Mouse (Mus musculus) gastrocnemius, postnatal 36 days (tissue): Measurements from ENCODE around the gene Chst12. TPM values are rescaled to one million over a fixed set of nuclear protein-coding genes. Genes with fewer than 3 reads are reported as not detected.
"Not testable (repeated sequence)": the region's sequence is repeated elsewhere in the genome, so short reads cannot be mapped to it uniquely, and the experiment has no call there.

Experiments used
- DNase-seq, 2 experiments: peaks; one replicate each; pipeline ENCODE4 v3.0.0; 2022
- intact Hi-C: fragments of 180-260 bp; cut with DNase I; formaldehyde crosslinking; loops from one replicate; pipeline ENCODE4 v1.15.1; 2025
- long read RNA-seq, 2 experiments: library from polyadenylated mRNA; stranded (forward); transcript quantifications; one replicate each; pipeline ENCODE4 v2.0.0; 2021
- total RNA-seq, 2 experiments: library from RNA; stranded (reverse); gene quantifications; 2 replicates each; pipeline ENCODE4 v1.2.3; 2021

The Chst12 gene
- total RNA-seq, result 1 to 10 TPM; 4.1 to 5.6 TPM
- long read RNA-seq, experiment 1, transcript Chst12-201 (2 exons, 2,331 nt), result major isoform, 6 of 7 reads
- long read RNA-seq, experiment 1, partial matches to known transcripts, result 0 of 7 reads
- long read RNA-seq, experiment 1, other reads (novel, unspliced or antisense), result 0 of 7 reads
- long read RNA-seq, experiment 2, transcript Chst12-201 (2 exons, 2,331 nt), result major isoform, 6 of 6 reads
- long read RNA-seq, experiment 2, partial matches to known transcripts, result 0 of 6 reads
- long read RNA-seq, experiment 2, other reads (novel, unspliced or antisense), result 0 of 6 reads

DNA sequence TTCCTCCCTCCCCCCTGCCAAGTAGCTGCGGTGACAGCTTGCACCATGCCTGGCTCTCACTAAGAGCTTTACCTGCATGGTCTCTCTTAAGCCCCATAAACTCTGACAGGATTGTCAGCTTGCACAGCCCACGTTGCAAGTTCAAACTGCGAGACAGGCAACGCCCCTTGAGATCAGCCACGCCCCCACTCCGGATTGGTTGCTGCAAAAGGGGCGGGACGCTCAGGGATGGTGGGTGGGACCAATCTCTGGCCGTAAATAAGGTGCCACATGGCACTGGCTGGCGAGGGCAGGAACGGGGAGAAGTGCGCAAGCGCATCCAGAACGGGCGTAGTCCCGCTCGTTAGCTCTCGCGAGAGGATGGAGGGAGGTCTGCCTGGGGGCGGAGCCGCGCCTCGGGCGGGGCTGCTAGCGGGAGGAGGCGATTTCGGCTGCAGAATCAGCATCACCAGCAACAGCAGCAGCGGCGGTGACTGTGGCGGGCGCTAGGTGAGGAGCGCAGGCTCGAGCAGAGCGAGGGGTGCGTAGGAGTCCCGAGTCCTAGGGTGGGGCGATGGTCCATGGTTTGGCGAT, at the start of gene Chst12:
Chst12 (plus strand) TSS at position 343 of the 573 bp plus-strand sequence.
- DNase-seq, result peak; percentile 98 to 99
- intact Hi-C loops, result loop anchor here (5.0 kb wide), 1 partner anchor 88 kb away; the partner anchor contains the start of gene Eif3b

DNA sequence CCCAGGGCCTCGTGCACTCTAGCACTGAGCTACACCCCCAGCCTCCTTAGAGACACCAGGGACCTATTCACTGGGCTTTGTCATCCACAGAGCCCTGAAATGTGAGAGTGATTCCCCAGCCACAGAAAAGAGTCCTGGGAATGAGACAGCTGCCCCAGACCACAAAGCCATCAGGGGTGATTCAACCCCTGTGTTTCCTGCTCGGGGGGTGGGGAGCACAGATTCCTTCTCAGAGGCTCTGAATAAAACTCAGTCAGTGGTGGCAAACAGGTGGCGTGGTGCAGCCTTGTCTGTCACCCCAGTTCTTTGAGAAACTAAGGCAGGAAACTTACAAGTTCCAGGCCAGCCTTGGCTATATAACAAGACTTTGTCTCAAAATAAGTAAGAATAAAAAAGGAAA, 43.9 kb upstream of the Chst12 start:
- DNase-seq, result no peak
- intact Hi-C loops, result no loop called here

DNA sequence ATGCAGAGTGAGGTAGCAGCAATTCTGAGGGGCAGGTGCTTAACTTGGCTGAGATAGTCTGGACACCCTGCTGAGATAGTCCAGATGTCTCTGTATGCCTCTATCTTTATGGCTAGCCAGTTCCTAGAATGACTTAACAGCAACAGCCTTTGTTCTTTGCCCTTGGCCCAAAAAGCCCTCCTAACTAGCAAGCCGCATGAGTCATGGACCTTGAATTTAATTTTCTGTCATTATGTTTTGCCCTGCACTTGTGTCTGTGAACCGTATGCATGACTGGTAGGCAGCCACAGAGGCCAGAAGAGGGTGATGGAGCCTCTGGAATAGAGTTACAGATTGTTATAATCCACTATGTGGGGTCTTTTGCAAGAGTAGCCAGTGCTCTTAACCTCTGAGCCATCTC, 42.2 kb upstream of the Chst12 start:
- DNase-seq, intact Hi-C loops: not testable (repeated sequence)

DNA sequence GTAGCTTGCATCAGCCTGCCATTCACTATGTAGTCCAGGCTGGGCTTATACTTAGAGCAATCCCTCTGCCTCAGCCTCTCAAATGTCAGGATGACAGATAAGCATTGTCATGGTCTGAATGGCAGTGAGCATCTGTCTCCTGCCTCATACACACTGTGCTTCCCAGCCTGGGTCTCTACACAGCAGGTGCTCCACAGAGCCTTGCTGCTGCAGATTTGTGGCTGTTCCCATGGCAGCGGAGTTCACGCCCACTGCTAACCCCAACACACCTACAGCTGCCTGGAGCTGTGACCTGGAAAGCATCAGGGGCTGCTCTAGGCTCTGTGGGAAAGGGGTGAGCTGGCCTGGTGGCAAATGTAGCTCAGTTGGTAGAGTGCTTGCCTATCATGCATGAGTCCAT, 40.4 kb upstream of the Chst12 start:
- intact Hi-C loops, result no loop called here
- no peak for DNase-seq

DNA sequence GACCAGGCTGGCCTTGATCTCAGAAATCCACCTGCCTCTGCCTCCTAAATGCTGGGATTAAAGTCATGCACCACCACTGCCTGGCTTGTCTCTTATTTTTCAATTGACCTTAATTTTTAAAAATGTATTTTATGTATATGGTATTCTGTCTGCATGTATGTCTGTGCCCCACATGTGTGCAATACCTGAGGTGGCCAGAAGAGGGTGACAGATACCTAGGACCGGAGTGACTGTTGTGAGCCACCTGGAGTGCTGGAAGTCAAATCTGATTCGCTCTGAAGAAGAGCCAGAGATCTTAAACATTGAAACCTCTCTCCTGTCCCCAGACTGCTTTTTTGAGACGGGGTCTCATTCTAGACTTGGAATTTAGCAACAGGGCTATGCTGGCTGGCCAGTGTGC, 33.0 kb upstream of the Chst12 start:
- no peak for DNase-seq
- intact Hi-C loops, result no loop called here

DNA sequence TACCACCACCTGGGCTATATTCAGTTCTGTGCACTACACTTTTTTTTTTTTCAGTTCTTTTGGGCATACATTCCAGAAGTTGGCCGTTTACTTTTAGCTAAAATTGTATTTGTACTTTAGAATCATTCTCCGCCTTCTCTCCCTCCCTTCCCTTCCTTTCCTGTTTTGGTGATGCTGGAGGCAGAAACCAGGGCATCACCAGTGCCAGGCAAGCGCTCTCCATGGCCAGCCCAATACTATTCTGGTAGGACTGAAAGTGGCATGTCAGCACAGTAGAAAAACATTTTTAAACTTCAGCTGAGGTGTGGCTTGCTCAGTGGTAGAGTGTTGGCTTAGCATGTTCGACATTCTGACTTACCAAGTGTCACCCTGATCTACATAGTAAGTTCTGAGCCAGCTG, 23.9 kb upstream of the Chst12 start:
- DNase-seq, result no peak
- intact Hi-C loops, result no loop called here

GRCm38 (mm10) chr5:140491142-140491541, 14.2 kb upstream of the Chst12 start:
- DNase-seq, result no peak
- intact Hi-C loops, result no loop called here

GRCm38 (mm10) chr5:140492684-140493233, 12.6 kb upstream of the Chst12 start:
- intact Hi-C loops, result no loop called here

GRCm38 (mm10) chr5:140498176-140498575, 7.2 kb upstream of the Chst12 start:
- DNase-seq, result no peak
- intact Hi-C loops, result no loop called here

More at GRCm38 (mm10) chr5:140492684-140493233, 12.6 kb upstream of the Chst12 start:
- DNase-seq, result no peak

DNA sequence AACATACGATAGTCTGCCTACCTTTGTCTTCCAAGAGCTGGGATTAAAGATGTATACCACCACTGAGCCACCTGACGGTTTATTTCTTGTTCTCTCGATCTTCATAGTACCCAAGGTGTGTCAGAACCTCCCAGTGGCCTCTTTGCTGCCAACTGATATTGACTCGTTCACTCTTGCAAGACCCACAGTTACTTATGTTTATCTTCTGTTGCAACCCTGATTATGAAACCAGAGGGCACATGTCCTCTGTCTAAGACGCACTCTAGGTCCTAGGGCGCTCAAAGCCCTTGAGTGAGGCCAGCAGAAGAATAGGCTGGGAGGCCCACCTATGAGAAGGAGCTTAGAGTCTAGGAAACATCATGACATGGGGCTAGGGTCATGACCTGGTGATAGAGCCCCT, 4.6 kb upstream of the Chst12 start:
- intact Hi-C loops, result no loop called here
- no peak for DNase-seq

DNA sequence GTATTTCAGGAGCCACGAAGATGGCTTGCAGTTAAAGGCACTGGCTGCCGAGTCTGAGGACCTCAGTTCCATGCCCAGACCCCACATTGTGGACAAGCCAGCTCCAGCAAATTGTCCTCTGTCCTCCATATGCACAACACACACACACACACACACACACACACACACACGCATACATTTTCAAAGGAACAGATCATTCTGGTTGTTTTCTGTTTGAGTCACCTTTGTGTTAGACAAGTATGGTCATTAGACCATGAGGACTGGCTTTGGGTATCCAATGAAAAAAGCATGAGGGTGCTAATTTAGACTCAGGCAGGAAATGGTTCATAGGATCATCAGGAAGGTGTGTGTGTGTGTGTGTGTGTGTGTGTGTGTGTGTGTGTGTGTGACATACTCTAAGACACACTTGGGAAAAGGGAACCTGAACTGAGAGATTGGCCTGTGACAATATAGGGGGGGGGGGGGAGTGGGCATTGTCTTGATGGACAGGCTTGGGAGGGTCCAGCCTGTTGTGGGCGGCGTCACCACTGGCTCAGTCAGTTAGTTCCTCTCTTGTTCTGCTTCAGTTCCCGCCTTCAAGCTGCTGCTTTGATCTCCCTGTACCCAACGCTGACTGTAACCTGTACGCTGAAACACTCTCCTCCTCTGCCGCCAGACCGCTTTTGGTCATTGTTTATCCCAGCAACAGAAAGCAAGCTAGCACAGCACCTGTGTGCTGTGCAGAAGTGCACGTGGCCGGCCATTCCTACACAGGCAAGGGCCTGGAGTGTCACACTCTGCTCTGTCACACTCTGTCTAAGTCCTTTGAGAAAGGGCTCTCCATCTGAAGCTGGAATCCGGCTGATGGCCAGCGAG, 3.1 kb upstream of the Chst12 start:
- intact Hi-C loops, result no loop called here
- DNase-seq, result no peak

DNA sequence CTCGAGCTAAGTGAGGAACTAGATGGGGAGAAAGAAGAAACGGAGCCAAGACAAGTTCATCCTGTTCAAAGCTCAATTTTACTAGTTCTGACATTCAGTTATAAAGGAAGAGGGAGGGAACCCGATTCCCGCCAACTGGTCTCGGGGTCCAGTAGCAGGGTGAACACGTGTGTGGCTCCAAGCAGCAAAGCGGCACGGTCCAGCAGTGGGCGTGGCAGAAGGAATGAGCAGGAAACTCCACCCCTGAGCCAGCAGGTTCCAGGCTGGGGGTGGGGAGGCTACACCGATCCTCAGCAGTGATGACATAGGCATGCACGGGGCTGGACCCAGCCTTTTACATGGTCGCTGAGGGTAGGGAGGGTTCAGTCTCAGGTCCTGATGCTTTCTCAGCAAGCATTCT, 2.4 kb upstream of the Chst12 start:
- intact Hi-C loops, result not testable (repeated sequence)

GRCm38 (mm10) chr5:140506096-140506794, 895 bp downstream of the Chst12 start:
- DNase-seq, result no peak
- intact Hi-C loops, result loop anchor here (5.0 kb wide), 1 partner anchor 89 kb away; the partner anchor contains the start of gene Eif3b

More for the DNA sequence above, 2.4 kb upstream of the Chst12 start:
- DNase-seq, result peak; percentile 49 to 66

DNA sequence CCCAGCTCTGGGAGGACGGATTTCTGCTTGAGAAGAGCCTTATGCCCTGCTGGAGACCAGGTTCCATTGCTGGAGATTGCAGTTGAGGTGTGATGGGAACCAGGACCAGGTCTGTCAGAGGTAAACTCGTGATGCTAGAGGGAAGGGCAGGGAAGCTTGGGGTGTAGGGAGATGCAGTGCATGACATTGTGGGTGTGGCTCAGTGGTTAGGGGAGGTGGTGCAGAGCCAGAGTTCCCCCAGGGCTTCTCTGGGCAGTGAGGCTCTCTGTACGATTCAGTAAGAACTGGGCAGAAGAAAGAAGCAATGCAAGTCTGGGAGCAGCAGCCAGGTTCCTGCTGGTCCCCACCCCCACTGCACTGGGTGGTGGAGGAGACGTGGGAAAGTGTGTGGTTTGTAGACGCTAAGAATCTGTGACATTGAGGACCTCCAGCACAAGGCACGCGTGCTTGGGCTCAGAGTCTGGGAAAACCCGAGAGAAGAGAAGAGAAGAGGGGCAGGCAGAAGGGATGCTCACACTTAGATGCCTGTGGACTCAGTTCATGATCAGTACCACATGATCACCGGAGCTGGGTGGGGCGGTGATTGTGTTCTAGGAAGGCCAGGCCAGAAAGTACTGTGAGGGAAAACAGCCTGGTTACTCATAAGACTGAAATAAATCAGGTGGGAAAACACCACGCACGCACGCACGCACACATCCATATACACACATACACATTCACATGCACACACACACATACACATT, 2.3 kb downstream of the Chst12 start:
- no peak for DNase-seq
- intact Hi-C loops, result loop anchor here (5.0 kb wide), 1 partner anchor 90 kb away; the partner anchor contains the start of gene Eif3b

DNA sequence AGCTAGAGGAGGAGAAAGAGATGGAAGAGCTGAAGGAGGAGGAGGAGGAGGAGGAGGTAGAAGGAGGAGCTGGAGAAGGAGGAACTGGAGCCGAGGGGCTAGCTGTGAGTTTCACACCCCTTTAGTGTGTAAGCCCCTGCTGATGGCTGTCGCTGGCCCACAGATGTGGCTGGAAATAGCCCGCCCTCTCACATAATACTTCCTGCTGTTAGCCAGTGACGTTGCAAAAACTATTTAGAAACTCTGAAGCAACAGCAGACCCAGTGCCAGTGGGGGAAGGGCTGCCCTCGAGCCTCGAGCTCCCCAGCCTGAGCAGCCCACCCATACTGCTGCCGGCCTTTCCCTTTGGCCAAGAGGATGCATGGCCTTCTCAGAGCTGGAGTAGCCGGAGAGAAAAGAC, 3.3 kb downstream of the Chst12 start:
- peak in 1 of 2 experiments; percentile 11 for DNase-seq
- intact Hi-C loops, result loop anchor here (5.0 kb wide), 1 partner anchor 91 kb away; the partner anchor contains the start of gene Eif3b

DNA sequence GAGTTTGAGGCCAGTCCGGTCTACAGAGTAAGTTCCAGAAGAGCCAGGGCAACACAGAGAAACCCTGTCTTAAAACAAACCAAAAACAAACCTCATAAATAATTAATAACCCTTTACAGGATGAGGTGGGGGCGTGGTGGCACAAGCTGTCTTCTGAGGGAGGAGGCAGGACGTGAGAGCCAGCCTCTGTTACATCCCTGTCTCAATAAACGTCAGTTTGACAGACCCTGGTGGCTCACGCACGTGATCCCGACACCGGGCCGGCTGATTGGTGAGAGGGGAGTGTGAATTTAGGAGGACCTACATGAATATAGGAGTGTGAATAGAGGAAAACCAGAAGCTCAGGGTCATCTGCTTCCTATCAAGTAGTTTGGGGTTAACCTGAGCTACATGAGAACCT, 3.9 kb downstream of the Chst12 start:
- peak in 1 of 2 experiments; percentile 1 for DNase-seq
- intact Hi-C loops, result loop anchor here (5.0 kb wide), 1 partner anchor 92 kb away; the partner anchor contains the start of gene Eif3b

GRCm38 (mm10) chr5:140510012-140511000, 5.0 kb downstream of the Chst12 start:
- intact Hi-C loops, result no loop called here
- DNase-seq, result peak in 1 of 2 experiments; percentile 3

- intact Hi-C loops, result no loop called here
- no peak for DNase-seq
Measured at GRCm38 (mm10) chr5:140513921-140514320, 8.6 kb downstream of the Chst12 start.
